Mouse (Mus musculus): ENCODE results near the gene Fam89b. TPM values are rescaled to one million over a fixed set of nuclear protein-coding genes. Genes with fewer than 3 reads are reported as not detected.

The Fam89b gene
- polyA plus RNA-seq, 1 experiment, result 176 TPM

- no peak; the same call in 1 of the 2 replicates for TF ChIP-seq CTCF (IDR thresholded peaks at IDR 0.05; ENCODE audit: low read depth, low read length)
- no peak for TF ChIP-seq POLR2A (IDR thresholded peaks at IDR 0.05; ENCODE audit: borderline replicate concordance, low read depth, low read length)
- peak within 1 kb of the TSS; percentile 86 for H3K4me3 ChIP-seq (ENCODE audit: insufficient read depth, low read length)
- H3K27ac ChIP-seq (ENCODE audit: insufficient read depth, low read depth, low read length), result peak within 1 kb of the TSS; percentile 97
- H3K4me1 ChIP-seq (ENCODE audit: control insufficient read depth, insufficient read depth, low read length), result peaks cover 27% of the 10 kb centered on the region
Measured at GRCm38 (mm10) chr19:5725767-5726515, 3.5 kb downstream of the Fam89b start, which contains the start of gene Ehbp1l1. Gene Ehbp1l1, minus strand, starts transcription at chr19:5726317.

GRCm38 (mm10) chr19:5725029-5725707 lies 4.3 kb downstream of the Fam89b start:
- TF ChIP-seq POLR2A (IDR thresholded peaks at IDR 0.05; ENCODE audit: borderline replicate concordance, low read depth, low read length) (no peak), CTCF (IDR thresholded peaks at IDR 0.05; ENCODE audit: low read depth, low read length) (no peak)
- peaks cover 27% of the 10 kb centered on the region for H3K4me1 ChIP-seq (ENCODE audit: control insufficient read depth, insufficient read depth, low read length)
- peak overlapping the region; percentile 97 for H3K27ac ChIP-seq (ENCODE audit: insufficient read depth, low read depth, low read length)

GRCm38 (mm10) chr19:5724549-5724941 lies 4.9 kb downstream of the Fam89b start:
- Histone ChIP-seq H3K4me1 (ENCODE audit: control insufficient read depth, insufficient read depth, low read length) (peaks cover 23% of the 10 kb centered on the region), H3K4me3 (ENCODE audit: insufficient read depth, low read length) (peak overlapping the region; percentile 86)

More at GRCm38 (mm10) chr19:5725029-5725707, 4.3 kb downstream of the Fam89b start:
- peak overlapping the region; percentile 86 for H3K4me3 ChIP-seq (ENCODE audit: insufficient read depth, low read length)

GRCm38 (mm10) chr19:5723934-5724548 lies 5.4 kb downstream of the Fam89b start:
- Histone ChIP-seq H3K27ac (ENCODE audit: insufficient read depth, low read depth, low read length) (peak overlapping the region; percentile 85), H3K4me1 (ENCODE audit: control insufficient read depth, insufficient read depth, low read length) (peaks cover 23% of the 10 kb centered on the region), H3K4me3 (ENCODE audit: insufficient read depth, low read length) (peak overlapping the region; percentile 58)
- TF ChIP-seq CTCF (IDR thresholded peaks at IDR 0.05; ENCODE audit: low read depth, low read length), result no peak
- no peak for TF ChIP-seq POLR2A (IDR thresholded peaks at IDR 0.05; ENCODE audit: borderline replicate concordance, low read depth, low read length)

More at GRCm38 (mm10) chr19:5724549-5724941, 4.9 kb downstream of the Fam89b start:
- H3K27ac ChIP-seq (ENCODE audit: insufficient read depth, low read depth, low read length), result peak overlapping the region; percentile 97
- TF ChIP-seq CTCF (IDR thresholded peaks at IDR 0.05; ENCODE audit: low read depth, low read length), result no peak
- TF ChIP-seq POLR2A (IDR thresholded peaks at IDR 0.05; ENCODE audit: borderline replicate concordance, low read depth, low read length), result 0 out of 2 replicates have a peak, but pooled peaks have one; percentile 27

GRCm38 (mm10) chr19:5722848-5723425 lies 6.5 kb downstream of the Fam89b start:
- H3K4me1 ChIP-seq (ENCODE audit: control insufficient read depth, insufficient read depth, low read length), result peaks cover 23% of the 10 kb centered on the region
- H3K27ac ChIP-seq (ENCODE audit: insufficient read depth, low read depth, low read length), result peak overlapping the region; percentile 85
- TF ChIP-seq POLR2A (IDR thresholded peaks at IDR 0.05; ENCODE audit: borderline replicate concordance, low read depth, low read length) (no peak), CTCF (IDR thresholded peaks at IDR 0.05; ENCODE audit: low read depth, low read length) (no peak)
- H3K4me3 ChIP-seq (ENCODE audit: insufficient read depth, low read length), result peak overlapping the region; percentile 58

GRCm38 (mm10) chr19:5721233-5721632 lies 8.2 kb downstream of the Fam89b start:
- Histone ChIP-seq H3K4me3 (ENCODE audit: insufficient read depth, low read length) (no peak overlapping the region), H3K27ac (ENCODE audit: insufficient read depth, low read depth, low read length) (no peak overlapping the region), H3K4me1 (ENCODE audit: control insufficient read depth, insufficient read depth, low read length) (peaks cover 16% of the 10 kb centered on the region)
- TF ChIP-seq CTCF (IDR thresholded peaks at IDR 0.05; ENCODE audit: low read depth, low read length) (no peak), POLR2A (IDR thresholded peaks at IDR 0.05; ENCODE audit: borderline replicate concordance, low read depth, low read length) (no peak)

- Histone ChIP-seq H3K4me1 (ENCODE audit: control insufficient read depth, insufficient read depth, low read length) (peaks cover 21% of the 10 kb centered on the region), H3K4me3 (ENCODE audit: insufficient read depth, low read length) (no peak overlapping the region), H3K27ac (ENCODE audit: insufficient read depth, low read depth, low read length) (no peak overlapping the region)
- no peak for TF ChIP-seq CTCF (IDR thresholded peaks at IDR 0.05; ENCODE audit: low read depth, low read length)
- TF ChIP-seq POLR2A (IDR thresholded peaks at IDR 0.05; ENCODE audit: borderline replicate concordance, low read depth, low read length), result no peak
Measured at GRCm38 (mm10) chr19:5716955-5717354, 12.5 kb downstream of the Fam89b start.

GRCm38 (mm10) chr19:5715793-5716688 lies 13.4 kb downstream of the Fam89b start:
- Histone ChIP-seq H3K27ac (ENCODE audit: insufficient read depth, low read depth, low read length) (no peak overlapping the region), H3K4me3 (ENCODE audit: insufficient read depth, low read length) (no peak overlapping the region), H3K4me1 (ENCODE audit: control insufficient read depth, insufficient read depth, low read length) (peaks cover 28% of the 10 kb centered on the region)
- no peak for TF ChIP-seq CTCF (IDR thresholded peaks at IDR 0.05; ENCODE audit: low read depth, low read length)
- TF ChIP-seq POLR2A (IDR thresholded peaks at IDR 0.05; ENCODE audit: borderline replicate concordance, low read depth, low read length), result no peak

All from bone marrow macrophage, adult 2 months (primary cell).